Mouse (Mus musculus) neural tube, embryonic 13.5 days (tissue): ENCODE data around the gene Ing3. TPM values are rescaled to one million over a fixed set of nuclear protein-coding genes. Genes with fewer than 3 reads are reported as not detected.
A peak's percentile ranks its signal among the peaks of the same experiment; 100 is the strongest.

ENCODE experiments used
- ATAC-seq: fragments of 200-750 bp; cut with Nextera tagmentation; 2 replicates; pipeline ENCODE4 v1.8.0; 2017; ENCODE audit warnings: low read depth, mild to moderate bottlenecking, moderate TSS enrichment, moderate library complexity
- H3K27ac ChIP-seq: fragments of 300-500 bp; sonication (generic); replicated peaks from 2 replicates; pipeline ENCODE4 v1.5.1; 2015; ENCODE audit warnings: moderate library complexity, mild to moderate bottlenecking, inconsistent platforms
- H3K27me3 ChIP-seq: fragments of 300-500 bp; sonication (generic); 2 replicates; pipeline ENCODE4 v1.6.1; 2015; ENCODE audit warnings: mild to moderate bottlenecking, inconsistent platforms
- H3K36me3 ChIP-seq: fragments of 300-500 bp; sonication (generic); 2 replicates; pipeline ENCODE4 v1.6.1; 2015; ENCODE audit warnings: mild to moderate bottlenecking, inconsistent platforms
- H3K4me1 ChIP-seq: fragments of 300-500 bp; sonication (generic); replicated peaks from 2 replicates; pipeline ENCODE4 v1.6.1; 2015; ENCODE audit warnings: inconsistent platforms
- H3K4me2 ChIP-seq: fragments of 300-500 bp; sonication (generic); 2 replicates; pipeline ENCODE4 v1.6.1; 2015; ENCODE audit warnings: inconsistent platforms, mild to moderate bottlenecking, moderate library complexity
- H3K4me3 ChIP-seq: fragments of 300-500 bp; sonication (generic); 2 replicates; pipeline ENCODE4 v1.5.1; 2015; ENCODE audit warnings: mild to moderate bottlenecking, inconsistent platforms
- H3K9ac ChIP-seq: fragments of 300-500 bp; sonication (generic); 2 replicates; pipeline ENCODE4 v1.6.1; 2015; ENCODE audit warnings: moderate library complexity, mild to moderate bottlenecking, inconsistent platforms
- H3K9me3 ChIP-seq: fragments of 300-500 bp; sonication (generic); 2 replicates; pipeline ENCODE4 v1.6.1; 2016; ENCODE audit warnings: inconsistent platforms
- WGBS: fragments of 180-500 bp; shearing (Covaris S2); methylation state at CpG from one replicate; pipeline ENCODE4 v1.1.7; 2015; 5-methylcytosine and 5-hydroxymethylcytosine counted together
- polyA plus RNA-seq: library from polyadenylated mRNA; unstranded; fragments of >200 nt; fragmentation: Nextera tagmentation; extraction: Ambion mirVana; gene quantifications from 2 replicates; pipeline ENCODE4 v1.2.1, GENCODE M21; 2015

Gene Ing3
- polyA plus RNA-seq, 1 experiment from 2014 or later: 46.4 TPM

- Histone ChIP-seq H3K4me3 (no peak overlapping the region), H3K4me2 (no peak overlapping the region), H3K27me3 (no peaks in the 10 kb centered on the region), H3K4me1 (peaks cover 6% of the 10 kb centered on the region; the same call in 1 of the 2 replicates), H3K27ac (no peak overlapping the region), H3K9me3 (no peaks in the 10 kb centered on the region), H3K9ac (0 out of 2 replicates have a peak overlapping the region, but pooled peaks have one; percentile 12), H3K36me3 (no peaks in the 10 kb centered on the region)
- ATAC-seq: no peak
- WGBS: 60% methylated on average over 11 of the region's 11 CpGs
Observed at GRCm38 (mm10) chr6:21999025-21999424, 49.7 kb downstream of the Ing3 start.

- Histone ChIP-seq H3K4me3 (no peak overlapping the region), H3K27me3 (no peaks in the 10 kb centered on the region), H3K9me3 (no peaks in the 10 kb centered on the region), H3K36me3 (no peaks in the 10 kb centered on the region), H3K27ac (no peak overlapping the region), H3K4me1 (peaks cover 6% of the 10 kb centered on the region; the same call in 1 of the 2 replicates), H3K9ac (no peak overlapping the region), H3K4me2 (no peak overlapping the region)
- no peak for ATAC-seq
- 68% methylated on average over 6 of the region's 6 CpGs for WGBS
Observed at GRCm38 (mm10) chr6:22000086-22000485, 50.7 kb downstream of the Ing3 start.

DNA sequence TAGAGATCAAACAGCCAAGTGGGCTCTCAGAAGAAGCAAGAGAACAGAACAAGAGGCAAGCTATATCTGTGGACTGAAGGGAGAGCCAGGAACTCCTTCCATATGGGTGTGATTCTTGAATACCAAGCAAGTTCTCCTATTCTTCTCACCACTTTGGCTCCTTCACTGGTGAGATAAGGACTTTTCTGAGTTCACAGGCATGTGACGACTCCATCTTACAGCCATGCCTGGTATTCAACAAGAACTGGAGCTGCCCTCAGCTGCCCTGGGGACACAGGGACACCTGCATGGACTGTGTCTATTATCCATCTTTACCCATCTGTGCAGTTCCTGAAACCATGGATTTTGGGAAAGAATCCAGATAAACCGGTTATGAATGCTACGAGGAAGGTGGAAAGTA, 51.5 kb downstream of the Ing3 start:
- 91% methylated on average over 3 of the region's 3 CpGs for WGBS
- no peak overlapping the region for H3K4me3 ChIP-seq
- ATAC-seq: no peak
- H3K4me2 ChIP-seq: no peak overlapping the region
- H3K27me3 ChIP-seq: no peaks in the 10 kb centered on the region
- H3K36me3 ChIP-seq: no peaks in the 10 kb centered on the region
- no peak overlapping the region for H3K27ac ChIP-seq
- peaks cover 6% of the 10 kb centered on the region; the same call in 1 of the 2 replicates for H3K4me1 ChIP-seq
- no peak overlapping the region for H3K9ac ChIP-seq
- no peaks in the 10 kb centered on the region for H3K9me3 ChIP-seq

DNA sequence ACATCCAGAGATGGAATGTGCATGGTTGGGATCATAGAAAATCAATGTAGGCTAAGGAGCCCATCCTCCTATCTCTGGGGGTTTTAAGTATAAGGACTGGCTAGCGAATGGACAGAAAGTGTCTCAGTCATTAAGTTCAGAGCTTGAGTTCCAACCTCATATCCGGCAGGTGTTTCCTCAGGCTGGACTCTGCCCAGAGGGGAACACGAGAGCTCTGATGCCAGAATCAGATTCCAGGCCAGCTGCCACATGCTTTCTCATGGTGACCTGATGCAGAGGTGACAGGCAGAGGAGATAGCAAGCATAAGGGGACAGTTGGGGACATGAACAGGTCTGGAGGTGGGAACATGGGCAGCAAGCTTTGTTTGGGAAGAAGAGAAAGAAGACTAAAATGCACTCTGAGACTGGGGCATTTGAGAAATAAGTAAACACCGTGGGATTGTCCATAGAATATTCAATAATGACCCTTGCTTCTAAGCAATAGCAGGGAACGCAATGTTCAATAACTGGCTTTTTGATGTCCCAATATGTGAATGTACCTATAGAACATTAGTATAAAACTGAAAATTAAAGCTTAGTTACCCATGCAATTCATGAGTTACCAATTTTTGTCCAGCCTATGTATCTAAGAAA, 52.0 kb downstream of the Ing3 start:
- ATAC-seq: no peak
- no peaks in the 10 kb centered on the region for H3K9me3 ChIP-seq
- peaks cover 6% of the 10 kb centered on the region; the same call in 1 of the 2 replicates for H3K4me1 ChIP-seq
- H3K4me2 ChIP-seq: no peak overlapping the region
- H3K4me3 ChIP-seq: no peak overlapping the region
- whole genome bisulfite sequencing: 87% methylated on average over 5 of the region's 5 CpGs
- H3K27me3 ChIP-seq: no peaks in the 10 kb centered on the region
- no peak overlapping the region for H3K9ac ChIP-seq
- H3K27ac ChIP-seq: no peak overlapping the region
- no peaks in the 10 kb centered on the region for H3K36me3 ChIP-seq

GRCm38 (mm10) chr6:22002521-22003199, 53.3 kb downstream of the Ing3 start:
- H3K27ac ChIP-seq: 0 out of 2 replicates have a peak overlapping the region, but pooled peaks have one; percentile 5
- H3K4me3 ChIP-seq: no peak overlapping the region

DNA sequence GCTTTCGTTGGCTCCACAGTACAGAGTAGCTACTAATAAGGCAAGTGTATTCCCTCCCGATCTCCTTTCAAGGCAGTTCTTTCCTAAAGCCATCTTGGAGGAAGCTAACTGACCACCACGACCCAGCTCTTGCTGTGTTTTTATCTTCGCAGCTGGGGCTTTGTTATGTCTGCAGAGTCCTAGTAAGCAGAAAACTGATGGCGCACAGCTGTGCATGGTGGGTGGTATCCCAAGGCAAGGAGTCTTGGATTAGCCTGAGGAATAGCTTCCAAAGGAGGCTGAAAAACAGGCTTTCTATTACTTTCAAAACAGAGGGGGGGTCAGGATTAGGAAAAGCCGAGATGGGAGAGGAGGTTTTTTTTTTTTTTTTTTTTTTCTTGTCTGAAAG, 53.8 kb downstream of the Ing3 start:
- Histone ChIP-seq H3K4me2 (peak overlapping the region; percentile 20; the same call in 1 of the 2 replicates), H3K36me3 (no peaks in the 10 kb centered on the region), H3K9me3 (no peaks in the 10 kb centered on the region), H3K27ac (0 out of 2 replicates have a peak overlapping the region, but pooled peaks have one; percentile 5), H3K27me3 (no peaks in the 10 kb centered on the region), H3K9ac (no peak overlapping the region), H3K4me1 (peaks cover 6% of the 10 kb centered on the region; the same call in 1 of the 2 replicates), H3K4me3 (no peak overlapping the region)
- 16% methylated on average over 6 of the region's 6 CpGs for WGBS
- ATAC-seq: no peak

More at GRCm38 (mm10) chr6:22002521-22003199, 53.3 kb downstream of the Ing3 start:
- no peaks in the 10 kb centered on the region for H3K36me3 ChIP-seq
- no peak overlapping the region for H3K9ac ChIP-seq
- no peaks in the 10 kb centered on the region for H3K9me3 ChIP-seq
- peak overlapping the region; percentile 20; the same call in 1 of the 2 replicates for H3K4me2 ChIP-seq
- 55% methylated on average over 17 of the region's 17 CpGs for WGBS
- peaks cover 6% of the 10 kb centered on the region; the same call in 1 of the 2 replicates for H3K4me1 ChIP-seq
- no peak for ATAC-seq
- no peaks in the 10 kb centered on the region for H3K27me3 ChIP-seq

GRCm38 (mm10) chr6:22003959-22004543, 54.7 kb downstream of the Ing3 start:
- H3K4me2 ChIP-seq: no peak overlapping the region
- no peak overlapping the region for H3K4me3 ChIP-seq
- no peak overlapping the region for H3K9ac ChIP-seq
- no peak overlapping the region for H3K27ac ChIP-seq
- no peak for ATAC-seq
- H3K4me1 ChIP-seq: peaks cover 2% of the 10 kb centered on the region; the same call in 1 of the 2 replicates
- no peaks in the 10 kb centered on the region for H3K36me3 ChIP-seq
- H3K27me3 ChIP-seq: no peaks in the 10 kb centered on the region
- WGBS: 81% methylated on average over 10 of the region's 10 CpGs
- no peaks in the 10 kb centered on the region for H3K9me3 ChIP-seq

- H3K27me3 ChIP-seq: no peaks in the 10 kb centered on the region
- H3K36me3 ChIP-seq: no peaks in the 10 kb centered on the region
- 92% methylated on average over 7 of the region's 7 CpGs for WGBS
- H3K9ac ChIP-seq: no peak overlapping the region
- H3K27ac ChIP-seq: no peak overlapping the region
- no peaks in the 10 kb centered on the region for H3K4me1 ChIP-seq
- ATAC-seq: no peak
- H3K4me2 ChIP-seq: no peak overlapping the region
- no peak overlapping the region for H3K4me3 ChIP-seq
- H3K9me3 ChIP-seq: no peaks in the 10 kb centered on the region
Observed at GRCm38 (mm10) chr6:22008346-22008745, 59.0 kb downstream of the Ing3 start.

GRCm38 (mm10) chr6:22010258-22010657, 60.9 kb downstream of the Ing3 start:
- no peak for ATAC-seq
- Histone ChIP-seq H3K27ac (no peak overlapping the region), H3K4me1 (no peaks in the 10 kb centered on the region), H3K9ac (no peak overlapping the region), H3K27me3 (no peaks in the 10 kb centered on the region), H3K9me3 (no peaks in the 10 kb centered on the region), H3K4me2 (no peak overlapping the region), H3K4me3 (no peak overlapping the region), H3K36me3 (no peaks in the 10 kb centered on the region)
- 94% methylated on average over 12 of the region's 12 CpGs for WGBS

DNA sequence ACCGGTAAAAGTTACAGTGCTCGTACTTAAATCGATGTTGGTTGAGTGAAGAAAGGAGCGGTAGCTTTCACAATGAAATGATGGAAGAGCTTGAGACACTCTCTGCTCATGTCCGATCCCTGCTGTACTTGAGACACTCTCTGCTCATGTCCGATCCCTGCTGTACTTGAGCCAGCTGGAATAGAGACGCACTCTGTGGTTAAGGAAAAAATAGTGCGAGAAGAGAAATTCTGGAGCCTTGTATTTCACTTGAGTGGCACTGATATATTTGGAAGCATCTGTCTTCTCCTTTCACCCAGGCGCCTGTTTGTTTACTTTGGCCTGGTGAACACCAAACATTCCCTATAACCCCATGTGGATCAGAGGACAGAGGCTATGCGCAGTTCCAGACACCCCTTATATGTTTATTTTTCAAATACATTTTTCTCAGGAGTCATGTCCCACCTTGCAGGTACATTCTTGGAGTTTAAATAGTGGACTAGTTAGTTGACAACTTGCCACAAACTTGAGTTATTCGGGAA, 61.5 kb downstream of the Ing3 start:
- H3K9ac ChIP-seq: no peak overlapping the region
- H3K4me1 ChIP-seq: no peaks in the 10 kb centered on the region
- no peak for ATAC-seq
- H3K27me3 ChIP-seq: no peaks in the 10 kb centered on the region
- H3K36me3 ChIP-seq: no peaks in the 10 kb centered on the region
- 92% methylated on average over 11 of the region's 11 CpGs for WGBS
- no peak overlapping the region for H3K27ac ChIP-seq
- no peak overlapping the region for H3K4me2 ChIP-seq
- H3K4me3 ChIP-seq: no peak overlapping the region
- no peaks in the 10 kb centered on the region for H3K9me3 ChIP-seq

GRCm38 (mm10) chr6:22011546-22011945, 62.2 kb downstream of the Ing3 start:
- Histone ChIP-seq H3K4me2 (no peak overlapping the region), H3K4me1 (no peaks in the 10 kb centered on the region), H3K9me3 (no peaks in the 10 kb centered on the region), H3K4me3 (no peak overlapping the region), H3K36me3 (no peaks in the 10 kb centered on the region), H3K27ac (no peak overlapping the region), H3K27me3 (no peaks in the 10 kb centered on the region), H3K9ac (no peak overlapping the region)
- no peak for ATAC-seq
- WGBS: 77% methylated on average over 2 of the region's 2 CpGs

GRCm38 (mm10) chr6:22012099-22012498, 62.7 kb downstream of the Ing3 start:
- 91% methylated on average over 5 of the region's 5 CpGs for WGBS

More at GRCm38 (mm10) chr6:22012099-22012498, 62.7 kb downstream of the Ing3 start:
- Histone ChIP-seq H3K27me3 (no peaks in the 10 kb centered on the region), H3K27ac (no peak overlapping the region), H3K4me3 (no peak overlapping the region), H3K9ac (no peak overlapping the region), H3K4me2 (no peak overlapping the region), H3K36me3 (no peaks in the 10 kb centered on the region), H3K9me3 (no peaks in the 10 kb centered on the region), H3K4me1 (no peaks in the 10 kb centered on the region)
- no peak for ATAC-seq
